Mouse (Mus musculus) yolk sac, embryonic 10.5 days (tissue): ENCODE data around the gene Nod1.
"Not testable (repeated sequence)": the region's sequence is repeated elsewhere in the genome, so short reads cannot be mapped to it uniquely, and the experiment has no call there.

Experiments used
- DNase-seq: peaks from one replicate; pipeline ENCODE4 v3.0.0-alpha.2; 2017; ENCODE audit warnings: low spot score

The Nod1 gene

DNA sequence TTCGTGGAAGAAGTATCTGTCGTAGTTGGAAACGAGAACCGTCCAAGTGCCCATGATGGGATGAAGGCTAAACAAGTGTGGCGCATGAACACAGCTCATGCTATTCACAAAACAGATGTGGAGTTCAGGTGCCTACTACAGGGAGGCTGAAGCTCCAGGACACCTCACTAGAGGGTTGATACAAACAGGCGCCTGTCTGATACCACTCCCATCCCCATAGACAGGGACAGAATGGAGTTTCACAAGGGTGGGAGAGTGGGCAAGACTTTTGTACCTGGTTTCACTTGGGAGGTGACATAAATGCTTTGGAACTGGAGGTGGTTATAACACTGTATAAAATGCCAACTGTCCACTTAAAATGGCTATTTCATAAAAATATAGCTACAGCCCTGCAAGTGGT is 7.0 kb upstream of the Nod1 start:
- DNase-seq: no peak

DNA sequence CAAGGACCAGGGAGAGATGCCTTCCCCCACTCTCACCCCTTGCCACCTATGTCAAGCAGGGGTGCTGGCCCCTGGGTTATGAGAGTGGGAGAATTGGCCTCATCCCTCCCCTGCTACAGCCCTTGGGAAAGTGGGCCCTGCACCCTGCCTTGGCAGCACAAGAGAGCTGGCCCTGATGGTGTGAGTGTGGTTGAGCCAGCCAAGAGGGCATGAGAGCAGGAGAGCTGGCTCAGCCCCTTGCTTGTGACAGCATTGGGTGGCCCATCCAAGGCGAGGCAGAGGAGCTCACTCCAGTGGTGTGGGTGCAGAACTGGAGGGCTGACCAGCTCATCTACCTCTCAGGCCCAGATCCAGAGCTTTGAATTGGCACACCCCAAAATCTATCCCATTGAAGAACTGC is 3.2 kb upstream of the Nod1 start:
- DNase-seq: no peak

DNA sequence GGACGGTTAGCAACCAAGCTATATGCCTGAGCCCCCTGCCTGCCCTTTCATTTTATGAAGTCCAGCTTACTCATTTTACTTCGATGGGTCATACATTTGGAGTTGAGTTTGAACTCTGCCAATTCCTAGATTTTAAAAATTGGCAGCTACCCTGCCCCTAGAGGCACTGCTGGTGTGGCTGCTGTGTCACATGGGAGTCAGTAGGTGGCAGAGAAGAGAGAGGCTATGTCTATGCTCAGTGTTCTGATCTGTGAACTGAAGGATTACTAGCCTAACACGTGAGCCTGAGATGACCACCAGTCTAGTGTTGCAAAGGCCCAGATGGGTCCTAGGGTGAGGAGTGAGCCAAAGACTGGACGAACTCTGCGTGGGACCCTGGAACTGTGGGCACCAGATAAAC is 2.1 kb upstream of the Nod1 start:
- no peak for DNase-seq

DNA sequence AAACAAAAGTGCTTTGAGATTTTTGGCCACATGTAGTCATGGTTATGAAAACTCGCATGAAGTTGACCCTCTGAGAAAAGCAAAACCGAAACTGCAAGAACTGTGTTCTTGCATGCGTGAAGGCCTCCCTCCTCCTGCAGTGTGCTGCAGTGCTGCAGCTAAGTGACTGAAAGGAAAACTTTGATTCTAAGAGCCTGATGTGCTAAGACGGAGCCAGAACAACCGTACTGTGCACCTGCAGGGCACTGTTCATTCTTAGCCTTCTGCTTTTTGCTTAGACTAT is 458 bp upstream of the Nod1 start:
- DNase-seq: no peak

DNA sequence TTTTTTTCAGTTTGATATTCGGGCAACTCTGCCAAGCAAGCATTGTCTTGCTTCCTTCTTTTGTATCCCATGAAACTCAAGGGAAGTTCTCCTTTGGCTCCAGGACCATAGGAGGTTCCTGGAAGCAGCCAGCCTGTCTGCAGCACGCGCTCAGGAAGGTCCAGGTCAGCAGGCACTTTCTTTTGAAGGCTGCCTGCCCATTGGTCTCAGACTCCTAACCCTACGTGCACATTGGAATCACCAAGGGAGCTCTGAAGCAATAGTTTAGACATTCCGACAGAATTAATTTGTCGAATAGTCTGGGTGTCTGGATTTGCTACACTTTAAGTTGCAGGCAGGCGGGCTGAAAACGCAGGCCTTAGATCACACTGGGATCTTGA is 691 bp downstream of the Nod1 start:
- peak; percentile 12 for DNase-seq

DNA sequence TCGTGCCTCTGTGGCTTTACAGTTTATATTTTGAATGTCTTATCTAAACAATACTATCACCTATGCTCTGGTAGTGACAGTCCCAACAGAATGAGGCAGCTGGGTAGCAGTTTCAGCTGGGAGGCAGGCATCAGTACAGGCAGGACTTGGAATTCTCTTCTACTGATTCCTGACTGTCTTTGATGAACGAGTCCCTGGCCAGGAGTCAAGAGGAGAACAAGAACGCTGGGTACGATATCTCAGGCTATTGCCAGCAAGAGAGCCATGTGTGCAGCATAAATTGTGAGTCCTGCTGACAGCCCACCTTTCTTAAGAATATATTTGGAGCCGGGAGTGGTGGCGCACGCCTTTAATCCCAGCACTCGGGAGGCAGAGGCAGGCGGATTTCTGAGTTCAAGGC is 1.9 kb downstream of the Nod1 start:
- DNase-seq: no peak

DNA sequence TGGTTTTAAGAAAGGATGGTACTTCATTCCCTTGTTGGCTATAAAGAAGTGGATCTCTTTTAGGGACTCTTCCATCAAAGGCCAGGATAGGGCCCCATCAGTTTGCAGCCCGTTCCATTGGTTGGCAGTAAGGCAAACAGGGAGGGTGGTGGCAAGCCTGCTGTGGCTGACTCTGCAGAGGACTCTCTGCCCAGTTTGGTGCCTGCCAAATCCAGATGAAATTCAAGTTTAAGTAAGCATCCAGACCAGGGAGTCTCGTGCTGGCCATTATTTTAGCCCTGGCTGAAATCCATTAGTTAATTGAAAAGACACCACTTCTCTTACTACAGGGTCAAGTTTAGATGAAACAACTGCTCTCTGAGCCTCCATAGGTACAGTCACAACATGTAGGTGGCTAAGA is 2.6 kb downstream of the Nod1 start:
- no peak for DNase-seq

DNA sequence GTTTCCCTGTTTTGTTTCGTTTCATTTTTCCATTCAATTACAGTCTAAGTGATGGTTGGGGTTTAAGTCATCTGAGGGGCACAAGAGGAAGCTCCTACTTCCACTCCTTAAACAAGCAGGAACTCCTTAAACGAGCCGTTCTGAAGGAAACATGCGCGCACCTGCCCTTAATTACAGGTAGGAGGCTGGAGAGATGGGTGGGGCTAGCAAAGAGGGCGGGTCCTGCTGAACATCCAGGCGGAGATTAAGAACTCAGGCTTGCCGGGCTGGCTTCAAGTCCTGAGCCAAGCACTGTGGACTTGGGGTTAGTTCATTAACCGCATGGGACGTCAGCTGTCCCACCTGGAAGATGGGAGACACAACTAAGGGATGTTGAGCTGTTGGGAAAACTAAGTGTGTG is 4.8 kb downstream of the Nod1 start:
- no peak for DNase-seq

DNA sequence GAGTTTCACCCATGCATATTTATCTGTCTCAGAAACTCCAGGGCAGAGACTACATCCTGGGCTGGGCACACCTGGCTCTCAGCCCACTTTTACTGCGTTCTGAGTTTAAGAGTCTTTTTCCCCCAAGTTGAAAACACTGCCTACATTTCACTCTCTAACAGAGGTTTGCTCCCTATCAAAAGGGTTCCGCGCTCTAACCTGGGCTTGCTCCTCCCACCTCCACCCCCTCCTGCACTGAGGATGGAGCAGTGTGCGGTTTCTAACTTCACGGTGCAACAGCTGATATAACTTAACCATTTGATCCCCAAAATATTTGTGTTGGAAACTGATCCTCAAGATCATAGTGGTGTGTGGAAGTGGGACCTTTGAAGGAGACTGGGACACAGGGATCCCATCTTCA is 7.2 kb downstream of the Nod1 start:
- DNase-seq: no peak

DNA sequence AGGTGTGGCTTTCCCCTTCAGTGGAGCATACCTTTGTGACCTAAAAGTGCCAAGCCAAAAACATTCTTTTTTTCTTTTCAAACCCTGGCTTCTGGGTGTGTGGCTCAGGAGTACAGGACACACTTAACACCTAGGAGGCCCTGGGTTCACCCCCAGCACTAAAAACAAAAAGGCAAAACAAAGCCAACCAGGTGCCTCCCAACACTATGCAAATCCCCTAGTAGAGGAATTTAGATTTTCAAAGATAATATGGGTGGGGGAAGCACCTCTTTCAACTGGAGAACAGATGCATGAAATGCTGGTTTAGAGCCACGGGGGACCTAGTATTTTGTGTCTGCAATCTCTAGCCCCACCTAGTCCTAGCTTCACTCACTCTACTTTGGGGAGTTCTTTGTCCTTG is 7.7 kb downstream of the Nod1 start:
- no peak for DNase-seq

DNA sequence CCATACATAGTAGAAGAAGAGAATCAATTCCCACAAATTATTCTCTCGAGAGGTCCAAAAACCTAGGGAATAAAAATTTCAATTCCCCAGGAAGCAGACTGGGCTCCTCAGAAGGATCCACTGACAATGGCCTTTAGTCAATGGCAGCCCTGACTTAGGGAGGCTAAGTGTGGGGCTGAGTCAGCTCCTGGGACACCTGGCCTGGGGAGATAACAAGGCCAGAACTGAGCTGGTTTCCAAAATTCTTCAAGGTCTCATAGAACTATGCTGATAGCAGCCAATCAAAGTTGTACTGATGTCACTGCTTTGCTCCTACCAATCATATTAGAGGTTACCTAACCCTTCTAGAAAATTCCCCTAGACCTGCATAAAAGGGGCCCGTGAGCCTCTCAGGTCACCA is 8.8 kb downstream of the Nod1 start:
- no peak for DNase-seq

DNA sequence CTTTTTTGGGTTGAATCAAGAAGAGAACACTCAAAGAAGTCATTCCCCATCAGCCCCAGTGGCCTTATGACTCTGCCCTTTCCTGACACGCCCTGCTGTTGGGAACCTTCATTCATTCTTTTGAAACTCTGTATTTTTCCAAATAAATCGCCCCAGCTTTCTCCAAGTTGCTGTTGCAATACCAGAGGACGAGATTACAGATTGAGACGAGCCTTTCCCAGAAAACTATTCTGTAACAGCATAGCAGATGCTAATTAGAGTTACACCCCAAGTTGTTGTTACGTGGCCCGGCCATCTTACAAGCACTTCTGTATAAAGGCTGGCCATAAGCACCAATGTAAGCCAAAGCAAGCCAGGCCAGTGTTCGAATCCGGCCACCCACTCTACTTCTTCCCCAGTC is 14.8 kb downstream of the Nod1 start:
- no peak for DNase-seq

DNA sequence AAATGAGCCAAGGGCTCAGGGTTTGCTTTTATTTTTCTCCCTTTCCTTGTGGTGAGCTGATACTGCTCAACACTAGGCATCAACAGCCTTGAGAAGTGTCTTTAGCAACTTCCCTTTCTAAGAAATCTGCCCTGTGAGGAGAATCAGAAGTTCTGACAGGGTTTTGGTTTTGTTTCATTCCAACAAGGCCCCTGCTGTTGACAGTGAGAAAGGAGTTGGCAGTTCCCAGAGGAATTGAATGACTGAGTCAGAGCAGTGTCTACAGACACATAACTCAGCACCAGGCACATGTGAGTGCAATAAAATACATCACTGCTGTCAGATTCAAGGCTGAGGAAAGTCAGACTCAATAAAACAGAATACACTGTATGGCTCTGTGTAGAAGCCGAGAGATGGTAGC is 16.0 kb downstream of the Nod1 start:
- no peak for DNase-seq

DNA sequence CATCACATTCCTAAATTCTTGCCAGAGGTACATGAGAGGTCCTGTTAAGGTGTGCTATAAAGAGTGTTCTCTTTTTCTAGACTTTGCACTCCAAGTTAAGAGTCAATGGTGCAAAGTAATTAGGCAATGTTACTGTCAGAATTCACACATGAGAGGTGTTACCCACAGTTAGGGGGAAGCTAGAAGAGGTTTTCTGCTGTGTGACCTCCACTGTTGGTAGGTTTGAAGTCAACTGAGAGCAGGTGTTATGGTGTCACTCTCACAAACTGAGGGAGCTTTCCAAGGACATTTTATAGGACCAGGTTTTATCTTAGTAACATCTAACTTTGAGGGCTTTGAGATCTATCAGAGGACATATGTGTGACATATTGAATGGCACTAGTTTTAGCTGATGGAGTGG is 16.5 kb downstream of the Nod1 start:
- no peak for DNase-seq

DNA sequence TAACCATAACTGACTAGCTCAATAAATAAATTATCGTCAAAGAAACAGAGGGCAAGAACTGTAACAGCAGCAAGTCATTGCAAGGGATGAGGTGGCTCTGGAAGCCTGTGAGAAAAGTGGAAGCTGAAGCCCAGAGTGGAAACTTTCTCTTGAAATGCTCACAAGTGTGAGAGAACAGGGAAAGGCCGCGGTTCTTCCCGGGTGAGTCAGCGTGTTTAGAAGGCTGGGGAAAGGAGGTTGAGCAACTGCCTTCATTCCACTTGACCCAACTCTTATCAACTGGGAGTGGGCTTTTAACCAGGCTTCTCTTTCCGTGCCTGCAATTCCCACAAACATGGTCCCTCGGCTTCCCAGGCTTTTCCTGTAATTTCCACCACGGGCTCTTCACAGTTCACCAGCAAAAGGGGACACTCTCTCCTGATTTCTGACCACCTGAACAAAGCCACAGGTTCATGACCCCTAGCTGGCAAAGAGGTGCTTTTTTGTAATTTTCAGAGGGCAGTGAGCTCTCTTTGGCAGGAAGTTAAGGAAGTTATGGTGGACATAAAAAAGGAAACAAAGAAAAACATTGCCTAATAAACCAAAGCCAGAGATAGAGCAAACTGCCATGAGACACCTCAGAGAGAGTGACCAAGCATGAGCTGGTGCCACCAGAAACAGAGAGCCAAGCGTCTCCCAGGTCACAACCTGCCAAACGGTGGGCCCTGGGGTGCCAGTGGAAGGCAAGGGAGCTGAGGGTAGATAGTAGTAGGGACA is 17.6 kb downstream of the Nod1 start:
- no peak for DNase-seq

DNA sequence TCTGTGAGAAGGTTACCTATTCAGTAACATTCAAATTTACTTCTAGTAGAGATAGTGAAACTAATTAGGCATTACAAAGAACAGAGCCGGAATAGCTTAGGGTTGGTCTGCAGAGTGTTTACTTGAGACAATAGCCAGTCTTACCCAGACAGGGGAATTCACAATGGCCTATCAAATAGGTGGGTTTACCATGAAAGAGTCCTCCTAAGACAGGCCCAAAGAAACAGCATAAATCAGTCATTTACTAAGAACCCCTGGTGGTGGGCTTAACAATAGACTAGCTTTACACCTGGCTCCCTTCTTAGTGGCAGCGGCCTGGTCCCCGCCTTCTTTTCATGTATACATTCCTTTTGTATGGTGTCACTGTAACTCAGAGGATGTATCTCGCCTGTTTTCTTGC is 19.0 kb downstream of the Nod1 start:
- not testable (repeated sequence) for DNase-seq

DNA sequence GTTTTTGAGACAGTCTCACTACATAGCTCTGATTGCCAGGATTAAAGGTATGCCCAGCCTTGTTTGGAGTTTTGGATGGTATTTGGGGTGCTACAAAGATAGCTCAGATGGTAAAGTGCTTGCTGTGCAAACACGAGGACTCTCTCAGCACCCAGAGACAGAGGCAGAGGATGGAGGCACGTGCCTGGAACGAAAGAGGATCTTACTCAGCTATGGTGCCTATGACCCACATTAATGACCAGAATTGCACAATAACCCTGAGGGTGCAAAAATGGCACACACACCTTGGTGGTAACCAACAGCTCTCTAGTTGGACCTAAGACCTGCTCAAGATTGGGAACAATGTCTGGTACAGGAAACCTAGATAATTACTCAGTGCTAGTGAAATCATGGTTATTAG is 19.9 kb downstream of the Nod1 start:
- DNase-seq: no peak

DNA sequence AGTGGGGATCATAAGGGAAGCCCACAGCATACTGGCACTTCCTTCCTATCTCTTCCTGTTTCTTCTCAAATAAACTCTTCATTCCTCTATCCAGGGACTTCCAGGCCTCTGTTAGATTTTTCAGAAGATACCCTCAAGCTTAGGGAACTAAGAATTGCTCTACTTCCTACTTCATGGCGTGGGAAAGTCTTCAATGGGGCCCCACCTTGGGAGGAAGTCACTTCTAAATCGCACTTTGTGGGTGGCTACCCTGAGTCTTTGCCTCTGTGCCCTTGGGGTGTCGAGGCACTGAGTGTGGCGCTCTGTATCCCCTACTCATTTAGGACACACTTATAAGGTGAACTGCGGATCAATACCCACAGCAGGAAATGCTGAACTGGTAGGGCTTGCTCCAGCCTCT is 23.7 kb downstream of the Nod1 start:
- no peak for DNase-seq

DNA sequence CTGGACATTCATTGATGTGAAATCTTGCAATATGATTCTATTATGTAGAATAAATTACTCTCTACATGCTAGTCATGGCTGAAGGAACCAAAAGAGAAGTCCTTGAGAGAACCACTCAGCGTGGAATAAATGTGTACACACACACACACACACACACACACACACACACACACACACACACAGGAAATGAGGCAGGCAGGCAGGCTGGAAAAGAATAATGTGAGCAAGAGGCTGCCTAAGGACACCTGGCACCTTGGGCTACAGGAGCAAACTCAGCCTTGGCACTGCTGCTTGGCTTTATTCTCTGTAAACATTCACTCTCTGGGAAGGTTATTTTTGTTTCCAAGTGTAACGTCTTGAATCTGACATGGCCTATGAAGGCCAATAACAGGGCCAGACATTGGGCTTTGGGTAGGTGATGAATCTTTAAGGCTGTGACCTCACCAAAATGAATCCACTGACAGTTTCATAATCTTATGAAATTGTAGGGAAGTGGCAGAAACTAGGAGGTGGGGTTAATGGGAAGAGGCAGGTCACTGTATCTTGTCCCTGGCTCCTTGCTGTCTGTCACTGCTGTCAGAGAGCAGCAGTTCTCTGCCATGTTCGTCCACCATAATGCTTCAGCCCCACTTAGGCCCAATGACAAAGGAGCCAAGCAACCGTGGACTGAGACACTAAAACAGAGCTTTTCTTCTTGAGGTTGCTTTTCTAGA is 26.0 kb downstream of the Nod1 start:
- DNase-seq: no peak

DNA sequence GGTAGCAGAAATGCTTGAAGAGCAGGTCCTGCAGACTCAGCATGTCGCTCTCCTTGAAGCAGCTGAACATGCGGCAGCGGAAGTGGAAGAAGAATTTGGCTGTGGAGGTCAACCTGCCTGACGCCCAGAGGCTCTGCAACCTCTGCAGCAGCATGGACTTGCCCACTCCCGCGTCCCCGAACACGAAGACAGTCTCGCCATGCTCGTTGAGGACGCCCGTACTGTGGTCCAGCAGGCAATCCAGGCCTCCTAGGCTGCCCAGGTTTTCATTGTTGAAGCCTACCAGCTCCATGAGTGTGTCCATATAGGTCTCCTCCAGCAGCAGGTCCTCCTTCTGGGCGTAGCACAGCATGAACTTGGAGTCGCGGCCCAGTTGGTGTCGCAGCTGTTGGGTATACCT is 27.9 kb downstream of the Nod1 start:
- no peak for DNase-seq

DNA sequence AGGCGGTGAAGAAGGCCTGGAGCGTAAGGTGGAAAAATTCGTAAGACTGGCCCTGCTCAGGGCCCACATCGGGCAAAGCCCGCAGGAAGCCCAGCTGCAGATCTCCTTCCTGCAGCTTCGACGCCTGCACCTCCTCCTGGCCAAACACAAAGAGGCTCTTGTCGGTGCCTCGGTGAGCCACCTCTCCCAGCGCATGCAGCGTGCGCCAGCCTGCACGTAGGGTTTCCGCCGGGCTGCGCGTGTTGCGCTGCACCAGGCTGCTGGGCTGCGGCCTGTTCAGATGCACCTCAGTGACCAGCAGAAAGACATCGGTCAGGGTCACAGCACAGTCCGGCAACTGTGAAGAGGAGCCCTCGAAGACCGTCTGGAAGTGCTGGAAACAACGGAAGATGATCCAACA is 28.7 kb downstream of the Nod1 start:
- DNase-seq: no peak

DNA sequence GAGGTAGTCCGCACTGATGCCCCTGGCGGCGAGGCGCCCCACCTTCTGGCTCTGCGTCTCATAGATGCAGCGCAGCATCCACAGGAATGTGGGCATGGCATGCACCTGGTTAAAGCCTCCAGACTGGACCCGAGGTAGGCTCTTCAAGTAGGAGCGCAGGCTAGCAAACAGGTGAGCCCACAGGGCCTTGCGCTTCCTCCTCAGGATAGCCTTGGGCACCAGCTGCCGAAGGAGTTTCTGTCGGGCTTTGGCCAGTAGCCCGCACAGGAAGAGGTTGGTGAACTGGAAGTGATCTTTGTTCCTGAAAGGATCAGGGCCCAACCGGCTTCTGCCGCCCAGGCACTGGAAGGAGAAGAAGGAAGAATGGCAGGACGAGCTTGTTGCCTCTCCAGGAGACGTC is 29.1 kb downstream of the Nod1 start:
- DNase-seq: no peak

DNA sequence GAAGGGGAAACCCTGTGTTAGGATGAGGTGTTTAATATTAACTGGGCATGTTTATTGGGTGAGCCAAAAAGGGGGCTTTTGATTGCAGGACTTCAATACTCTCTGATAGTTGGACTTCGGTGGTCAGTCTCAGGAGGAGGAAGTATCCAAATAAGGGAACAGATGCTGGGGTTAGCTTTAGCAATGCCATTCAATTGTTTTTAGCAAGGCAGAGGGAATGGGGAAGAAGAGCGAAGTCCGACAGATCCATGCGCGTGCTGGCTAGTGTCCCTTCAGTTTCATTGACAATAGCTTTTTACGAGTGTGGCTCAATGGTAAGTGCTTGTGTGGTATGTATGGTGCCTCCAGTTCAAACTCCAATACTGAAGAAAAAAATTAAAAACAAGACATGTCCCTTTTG is 31.3 kb downstream of the Nod1 start:
- DNase-seq: no peak

DNA sequence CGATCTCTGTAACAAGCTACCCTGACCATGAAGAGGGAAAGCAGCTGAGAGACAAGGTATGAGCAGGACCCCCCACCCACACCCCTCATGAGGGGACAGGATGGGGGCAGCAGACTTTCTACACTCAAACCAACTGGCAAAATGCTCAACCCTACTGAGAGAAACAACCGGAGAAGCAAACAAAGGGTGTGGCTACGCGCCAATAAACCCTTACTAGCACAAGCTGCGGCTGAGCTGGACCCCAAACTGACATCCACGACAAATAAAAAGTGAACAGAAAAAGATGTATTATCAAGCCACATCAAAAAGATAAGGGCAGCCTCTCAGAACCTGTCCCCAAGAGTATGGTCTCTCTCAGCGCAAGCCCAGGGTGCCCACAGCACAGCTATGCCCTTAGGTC is 32.3 kb downstream of the Nod1 start:
- no peak for DNase-seq
